Mouse (Mus musculus): ENCODE measurements around the gene Slc7a11. TPM values are rescaled to one million over a fixed set of nuclear protein-coding genes. Genes with fewer than 3 reads are reported as not detected.

Gene Slc7a11
- polyA plus RNA-seq, 1 experiment from 2014 or later, result 0.14 TPM

- Histone ChIP-seq H3K4me3 (replicated peaks) (no peak overlapping the region), H3K9me3 (replicated peaks) (no peaks in the 10 kb centered on the region), H3K27ac (no peak overlapping the region), H3K4me1 (replicated peaks) (no peaks in the 10 kb centered on the region), H3K27me3 (no peaks in the 10 kb centered on the region), H3K9ac (no peak overlapping the region), H3K4me2 (no peak overlapping the region), H3K36me3 (no peaks in the 10 kb centered on the region)
- DNase-seq, result no peak
- 63% methylated on average over 6 of the region's 6 CpGs for WGBS (ENCODE audit: insufficient replicate concordance)
- ATAC-seq (ENCODE audit: low read depth), result no peak
These were observed 54.6 kb downstream of the Slc7a11 start for GRCm38 (mm10) chr3:50388786-50389185.

- Histone ChIP-seq H3K4me3 (replicated peaks) (no peak overlapping the region), H3K27me3 (no peaks in the 10 kb centered on the region), H3K9me3 (replicated peaks) (no peaks in the 10 kb centered on the region), H3K9ac (no peak overlapping the region), H3K4me1 (replicated peaks) (no peaks in the 10 kb centered on the region), H3K36me3 (no peaks in the 10 kb centered on the region), H3K27ac (no peak overlapping the region), H3K4me2 (no peak overlapping the region)
- WGBS (ENCODE audit: insufficient replicate concordance), result 8% methylated on average over 9 of the region's 9 CpGs
- ATAC-seq (ENCODE audit: low read depth), result no peak
- DNase-seq, result no peak
These were observed 55.1 kb downstream of the Slc7a11 start for GRCm38 (mm10) chr3:50388288-50388687.

GRCm38 (mm10) chr3:50387280-50387679 is 56.1 kb downstream of the Slc7a11 start:
- Histone ChIP-seq H3K9ac (no peak overlapping the region), H3K36me3 (no peaks in the 10 kb centered on the region), H3K27ac (no peak overlapping the region), H3K4me2 (no peak overlapping the region), H3K4me1 (replicated peaks) (no peaks in the 10 kb centered on the region), H3K27me3 (no peaks in the 10 kb centered on the region), H3K9me3 (replicated peaks) (no peaks in the 10 kb centered on the region), H3K4me3 (replicated peaks) (no peak overlapping the region)
- ATAC-seq (ENCODE audit: low read depth) (no peak), DNase-seq (no peak)
- WGBS (ENCODE audit: insufficient replicate concordance), result 47% methylated on average over 4 of the region's 4 CpGs

- WGBS (ENCODE audit: insufficient replicate concordance), result 69% methylated on average over 5 of the region's 5 CpGs
- DNase-seq (no peak), ATAC-seq (ENCODE audit: low read depth) (no peak)
- Histone ChIP-seq H3K27ac (no peak overlapping the region), H3K9me3 (replicated peaks) (no peaks in the 10 kb centered on the region), H3K4me2 (no peak overlapping the region), H3K36me3 (no peaks in the 10 kb centered on the region), H3K9ac (no peak overlapping the region), H3K4me3 (replicated peaks) (no peak overlapping the region), H3K27me3 (no peaks in the 10 kb centered on the region), H3K4me1 (replicated peaks) (no peaks in the 10 kb centered on the region)
These were observed 56.7 kb downstream of the Slc7a11 start for GRCm38 (mm10) chr3:50386561-50387221.

GRCm38 (mm10) chr3:50386066-50386465 is 57.3 kb downstream of the Slc7a11 start:
- H3K27me3 ChIP-seq, result no peaks in the 10 kb centered on the region
- DNase-seq (no peak), ATAC-seq (ENCODE audit: low read depth) (no peak)
- H3K36me3 ChIP-seq, result no peaks in the 10 kb centered on the region
- 71% methylated on average over 6 of the region's 6 CpGs for WGBS (ENCODE audit: insufficient replicate concordance)
- no peak overlapping the region for H3K4me3 ChIP-seq (replicated peaks)
- no peaks in the 10 kb centered on the region for H3K9me3 ChIP-seq (replicated peaks)
- H3K27ac ChIP-seq, result no peak overlapping the region
- no peaks in the 10 kb centered on the region for H3K4me1 ChIP-seq (replicated peaks)
- H3K9ac ChIP-seq, result no peak overlapping the region
- H3K4me2 ChIP-seq, result no peak overlapping the region

- Histone ChIP-seq H3K9ac (no peak overlapping the region), H3K27me3 (no peaks in the 10 kb centered on the region), H3K9me3 (replicated peaks) (no peaks in the 10 kb centered on the region), H3K4me3 (replicated peaks) (no peak overlapping the region), H3K27ac (no peak overlapping the region), H3K36me3 (no peaks in the 10 kb centered on the region), H3K4me2 (no peak overlapping the region), H3K4me1 (replicated peaks) (no peaks in the 10 kb centered on the region)
- no peak for DNase-seq
- 5% methylated on average over 5 of the region's 5 CpGs for WGBS (ENCODE audit: insufficient replicate concordance)
- ATAC-seq (ENCODE audit: low read depth), result no peak
These were observed 60.7 kb downstream of the Slc7a11 start for GRCm38 (mm10) chr3:50382729-50383128.

- Histone ChIP-seq H3K4me2 (peak overlapping the region; percentile 49), H3K9ac (no peak overlapping the region), H3K4me3 (replicated peaks) (peak overlapping the region; percentile 23), H3K36me3 (no peaks in the 10 kb centered on the region), H3K27me3 (no peaks in the 10 kb centered on the region), H3K27ac (no peak overlapping the region), H3K4me1 (replicated peaks) (no peaks in the 10 kb centered on the region), H3K9me3 (replicated peaks) (no peaks in the 10 kb centered on the region)
- no peak for DNase-seq
- ATAC-seq (ENCODE audit: low read depth), result no peak
- 21% methylated on average over 22 of the region's 22 CpGs for WGBS (ENCODE audit: insufficient replicate concordance)
These were observed 61.3 kb downstream of the Slc7a11 start for GRCm38 (mm10) chr3:50381861-50382693.

- H3K36me3 ChIP-seq, result no peaks in the 10 kb centered on the region
- no peak for ATAC-seq (ENCODE audit: low read depth)
- DNase-seq, result peak; percentile 32
- H3K9ac ChIP-seq, result no peak overlapping the region
- peak overlapping the region; percentile 49 for H3K4me2 ChIP-seq
- no peaks in the 10 kb centered on the region for H3K27me3 ChIP-seq
- H3K27ac ChIP-seq, result no peak overlapping the region
- H3K9me3 ChIP-seq (replicated peaks), result no peaks in the 10 kb centered on the region
- no peaks in the 10 kb centered on the region for H3K4me1 ChIP-seq (replicated peaks)
- peak overlapping the region; percentile 23 for H3K4me3 ChIP-seq (replicated peaks)
- WGBS (ENCODE audit: insufficient replicate concordance), result 15% methylated on average over 10 of the region's 10 CpGs
These were observed 62.1 kb downstream of the Slc7a11 start for GRCm38 (mm10) chr3:50381160-50381860.

GRCm38 (mm10) chr3:50379942-50380341 is 63.5 kb downstream of the Slc7a11 start:
- Histone ChIP-seq H3K27me3 (no peaks in the 10 kb centered on the region), H3K4me1 (replicated peaks) (no peaks in the 10 kb centered on the region), H3K36me3 (no peaks in the 10 kb centered on the region), H3K9ac (no peak overlapping the region), H3K27ac (no peak overlapping the region), H3K9me3 (replicated peaks) (no peaks in the 10 kb centered on the region), H3K4me2 (no peak overlapping the region), H3K4me3 (replicated peaks) (no peak overlapping the region)
- ATAC-seq (ENCODE audit: low read depth) (no peak), DNase-seq (no peak)
- WGBS (ENCODE audit: insufficient replicate concordance), result 74% methylated on average over 8 of the region's 8 CpGs

- Histone ChIP-seq H3K9me3 (replicated peaks) (no peaks in the 10 kb centered on the region), H3K27ac (no peak overlapping the region), H3K4me3 (replicated peaks) (no peak overlapping the region), H3K27me3 (no peaks in the 10 kb centered on the region), H3K4me1 (replicated peaks) (no peaks in the 10 kb centered on the region), H3K36me3 (no peaks in the 10 kb centered on the region), H3K4me2 (no peak overlapping the region), H3K9ac (no peak overlapping the region)
- no peak for ATAC-seq (ENCODE audit: low read depth)
- no peak for DNase-seq
These were observed 67.9 kb downstream of the Slc7a11 start for GRCm38 (mm10) chr3:50375477-50375876.

GRCm38 (mm10) chr3:50369791-50370190 is 73.6 kb downstream of the Slc7a11 start:
- ATAC-seq (ENCODE audit: low read depth), result no peak
- Histone ChIP-seq H3K4me1 (replicated peaks) (no peaks in the 10 kb centered on the region), H3K27me3 (no peaks in the 10 kb centered on the region), H3K9me3 (replicated peaks) (no peaks in the 10 kb centered on the region), H3K4me2 (no peak overlapping the region), H3K36me3 (no peaks in the 10 kb centered on the region), H3K27ac (no peak overlapping the region), H3K9ac (no peak overlapping the region), H3K4me3 (replicated peaks) (no peak overlapping the region)
- no peak for DNase-seq
- 71% methylated on average over 6 of the region's 6 CpGs for WGBS (ENCODE audit: insufficient replicate concordance)
